Comparison of ENCODE assay signal across 8 mouse cellular contexts in genomic region chr3:26153036-26153741, GRCm38 (mm10).
DNase-seq lines count a peak whose midpoint lies in the region; ATAC-seq and TF ChIP-seq lines count a peak whose summit lies in the region.

No protein-coding gene starts in this region.

- no peaks in the 10 kb centered on the region for H3K36me3 ChIP-seq in kidney, adult 2 months (ENCODE audit: control insufficient read depth, insufficient read depth, low read length)
- H3K36me3 ChIP-seq in forebrain, embryonic 15.5 days = no peaks in the 10 kb centered on the region
- no peaks in the 10 kb centered on the region for H3K36me3 ChIP-seq in kidney, embryonic 15.5 days
- H3K36me3 ChIP-seq in midbrain, embryonic 10.5 days = no peaks in the 10 kb centered on the region
- H3K36me3 ChIP-seq in stomach, postnatal 0 days (ENCODE audit: control insufficient read depth, insufficient read depth, low read length) = no peaks in the 10 kb centered on the region

- H3K27ac ChIP-seq in kidney, adult 2 months (ENCODE audit: insufficient read depth, low read depth, low read length) = no peak overlapping the region
- peak overlapping the region; percentile 84 for H3K27ac ChIP-seq in forebrain, embryonic 15.5 days (replicated peaks)
- H3K27ac ChIP-seq in kidney, embryonic 15.5 days = no peak overlapping the region
- peak overlapping the region; percentile 75 for H3K27ac ChIP-seq in midbrain, embryonic 10.5 days (replicated peaks)
- no peak overlapping the region for H3K27ac ChIP-seq in stomach, postnatal 0 days (replicated peaks)

- TF ChIP-seq POLR2A in kidney, adult 2 months (IDR thresholded peaks at IDR 0.05; ENCODE audit: low read depth, low read length) = no peak

- H3K4me2 ChIP-seq in forebrain, embryonic 15.5 days (replicated peaks) = peak overlapping the region; percentile 81
- H3K4me2 ChIP-seq in kidney, embryonic 15.5 days = peak overlapping the region; percentile 82
- H3K4me2 ChIP-seq in stomach, postnatal 0 days (replicated peaks; ENCODE audit: low read depth) = peak overlapping the region; percentile 80

- no peaks in the 10 kb centered on the region for H3K9me3 ChIP-seq in forebrain, embryonic 15.5 days
- no peaks in the 10 kb centered on the region for H3K9me3 ChIP-seq in kidney, embryonic 15.5 days (replicated peaks)
- H3K9me3 ChIP-seq in midbrain, embryonic 10.5 days (replicated peaks) = no peaks in the 10 kb centered on the region
- no peaks in the 10 kb centered on the region for H3K9me3 ChIP-seq in stomach, postnatal 0 days (ENCODE audit: control insufficient read depth, low read length)

- peaks cover 1% of the 10 kb centered on the region; the same call in 1 of the 2 replicates for H3K27me3 ChIP-seq in kidney, adult 2 months (replicated peaks; ENCODE audit: control insufficient read depth, insufficient read depth, low read length)
- H3K27me3 ChIP-seq in forebrain, embryonic 15.5 days = no peaks in the 10 kb centered on the region
- H3K27me3 ChIP-seq in kidney, embryonic 15.5 days = peaks cover 28% of the 10 kb centered on the region
- peaks cover 14% of the 10 kb centered on the region for H3K27me3 ChIP-seq in midbrain, embryonic 10.5 days (ENCODE audit: low read depth, poor library complexity, severe bottlenecking)
- H3K27me3 ChIP-seq in stomach, postnatal 0 days (ENCODE audit: control insufficient read depth, insufficient read depth, low read length) = no peaks in the 10 kb centered on the region

- TF ChIP-seq CTCF in kidney, adult 2 months (conservative IDR thresholded peaks at IDR 0.05; ENCODE audit: insufficient read depth, insufficient read length, low read depth, low read length) = no peak
- no peak for TF ChIP-seq CTCF in stomach, postnatal 0 days (IDR thresholded peaks at IDR 0.05; ENCODE audit: low read depth)

- H3K4me1 ChIP-seq in kidney, adult 2 months (ENCODE audit: control insufficient read depth, insufficient read depth, low read length) = no peaks in the 10 kb centered on the region
- H3K4me1 ChIP-seq in forebrain, embryonic 15.5 days = peaks cover 24% of the 10 kb centered on the region
- peaks cover 8% of the 10 kb centered on the region for H3K4me1 ChIP-seq in kidney, embryonic 15.5 days
- H3K4me1 ChIP-seq in midbrain, embryonic 10.5 days = peaks cover 17% of the 10 kb centered on the region; the same call in 1 of the 2 replicates
- no peaks in the 10 kb centered on the region; the same call in 1 of the 2 replicates for H3K4me1 ChIP-seq in stomach, postnatal 0 days (replicated peaks; ENCODE audit: control insufficient read depth, insufficient read depth)

- no peak for DNase-seq in kidney, adult 2 months
- no peak for DNase-seq in kidney, adult 11 months
- DNase-seq in cerebellum, adult 11-12 months = peak; percentile 39
- DNase-seq in midbrain, embryonic 10.5 days (ENCODE audit: low spot score) = peak; percentile 34
- DNase-seq in stomach, postnatal 0 days (ENCODE audit: low spot score) = peak; percentile 16
- no peak for DNase-seq in urinary bladder, postnatal 36 days (ENCODE audit: low spot score in 2 of 2)

- peak overlapping the region; percentile 42 for H3K4me3 ChIP-seq in kidney, adult 2 months (ENCODE audit: insufficient read depth, low read depth, low read length)
- peak overlapping the region; percentile 72 for H3K4me3 ChIP-seq in forebrain, embryonic 15.5 days
- H3K4me3 ChIP-seq in kidney, embryonic 15.5 days (replicated peaks) = peak overlapping the region; percentile 53
- peak overlapping the region; percentile 60 for H3K4me3 ChIP-seq in midbrain, embryonic 10.5 days
- H3K4me3 ChIP-seq in stomach, postnatal 0 days (ENCODE audit: low read depth, low read length) = peak overlapping the region; percentile 49

- peak; percentile 74 for ATAC-seq in forebrain, embryonic 15.5 days (replicated peaks)
- 0 out of 2 replicates have a peak, but pooled peaks have one; percentile 25 for ATAC-seq in kidney, embryonic 15.5 days (replicated peaks; ENCODE audit: low FRiP score)
- no peak for ATAC-seq in stomach, postnatal 0 days (ENCODE audit: low FRiP score, low TSS enrichment)

- peak overlapping the region; percentile 75 for H3K9ac ChIP-seq in forebrain, embryonic 15.5 days (replicated peaks)
- H3K9ac ChIP-seq in kidney, embryonic 15.5 days = peak overlapping the region; percentile 36
- peak overlapping the region; percentile 53 for H3K9ac ChIP-seq in stomach, postnatal 0 days (ENCODE audit: low read length)

- 2% methylated on average over 31 of the region's 31 CpGs for WGBS in kidney, adult 2 months
- WGBS in forebrain, embryonic 15.5 days = under 1% methylated on average over 31 of the region's 31 CpGs
- WGBS in kidney, embryonic 15.5 days = under 1% methylated on average over 31 of the region's 31 CpGs
- WGBS in midbrain, embryonic 10.5 days = 3% methylated on average over 31 of the region's 31 CpGs
- WGBS in stomach, postnatal 0 days = under 1% methylated on average over 31 of the region's 31 CpGs

- TF ChIP-seq EP300 in stomach, postnatal 0 days (optimal IDR thresholded peaks at IDR 0.05) = no peak

Comparison
In these comparisons a context has a peak if more than half of its experiments do, and no peak if none do; other contexts are left out.
1. DNase-seq: peak in cerebellum, adult 11-12 months (single experiment), midbrain, embryonic 10.5 days (single experiment) and stomach, postnatal 0 days (single experiment); none in kidney, adult 2 months (single experiment), kidney, adult 11 months (single experiment) and urinary bladder, postnatal 36 days (0 of 2).
2. H3K27ac ChIP-seq: peak in forebrain, embryonic 15.5 days (single experiment) and midbrain, embryonic 10.5 days (single experiment); none in kidney, adult 2 months (single experiment), kidney, embryonic 15.5 days (single experiment) and stomach, postnatal 0 days (single experiment).
3. Peak in every context shown above with its lines, with median percentiles within 50 percentile points of each other: H3K4me3 ChIP-seq, H3K4me2 ChIP-seq and H3K9ac ChIP-seq.